Mouse (Mus musculus) embryonic facial prominence, embryonic 14.5 days (tissue): Measurements from ENCODE around the gene Olfr373. TPM values are rescaled to one million over a fixed set of nuclear protein-coding genes. Genes with fewer than 3 reads are reported as not detected.

Experiments used
- ATAC-seq: fragments of 200-750 bp; cut with Nextera tagmentation; 2 replicates; pipeline ENCODE4 v1.8.0; 2017; ENCODE audit warnings: low read depth, moderate number of reproducible peaks, moderate TSS enrichment
- DNase-seq: peaks from one replicate; pipeline ENCODE4 v3.0.0-alpha.2; 2015; ENCODE audit warnings: low spot score
- H3K27ac ChIP-seq: fragments of 300-500 bp; sonication (generic); replicated peaks from 2 replicates; pipeline ENCODE4 v1.5.1; 2014; ENCODE audit warnings: low read depth, mild to moderate bottlenecking, low read length, moderate library complexity
- H3K27me3 ChIP-seq: fragments of 300-500 bp; sonication (generic); replicated peaks from 2 replicates; pipeline ENCODE4 v1.6.1; 2014; ENCODE audit warnings: low read length; ENCODE audit not compliant: control insufficient read depth, insufficient read depth
- H3K36me3 ChIP-seq: fragments of 300-500 bp; sonication (generic); 2 replicates; pipeline ENCODE4 v1.6.1; 2014; ENCODE audit warnings: low read length, mixed read lengths; ENCODE audit not compliant: control insufficient read depth, insufficient read depth
- H3K4me1 ChIP-seq: fragments of 300-500 bp; sonication (generic); 2 replicates; pipeline ENCODE4 v1.6.1; 2014; ENCODE audit warnings: antibody characterized with exemption, low read length; ENCODE audit not compliant: control insufficient read depth, insufficient read depth
- H3K4me2 ChIP-seq: fragments of 300-500 bp; sonication (generic); 2 replicates; pipeline ENCODE4 v1.6.1; 2014; ENCODE audit warnings: low read depth, mild to moderate bottlenecking, low read length, moderate library complexity, mixed read lengths
- H3K4me3 ChIP-seq: fragments of 300-500 bp; sonication (generic); 2 replicates; pipeline ENCODE4 v1.5.1; 2014; ENCODE audit warnings: low read depth, mild to moderate bottlenecking, low read length
- H3K9ac ChIP-seq: fragments of 300-500 bp; sonication (generic); 2 replicates; pipeline ENCODE4 v1.6.1; 2014; ENCODE audit warnings: low read depth, mild to moderate bottlenecking, low read length, moderate library complexity, mixed read lengths
- H3K9me3 ChIP-seq: fragments of 300-500 bp; sonication (generic); 2 replicates; pipeline ENCODE4 v1.6.1; 2016; ENCODE audit warnings: low read length; ENCODE audit not compliant: control insufficient read depth
- WGBS: fragments of 180-500 bp; shearing (Covaris S2); extraction: QIAGEN DNeasy Blood & Tissue Kit; methylation state at CpG from one replicate; pipeline ENCODE4 v1.1.7; 2014; 5-methylcytosine and 5-hydroxymethylcytosine counted together
- polyA plus RNA-seq: library from polyadenylated mRNA; unstranded; fragments of >200 nt; fragmentation: Nextera tagmentation; extraction: Ambion mirVana; gene quantifications from 2 replicates; pipeline ENCODE4 v1.2.1, GENCODE M21; 2014

Olfr373 gene
- polyA plus RNA-seq, 1 experiment from 2014 or later: not detected

GRCm38 (mm10) chr8:72147266-72147665 lies 64.3 kb downstream of the Olfr373 start:
- DNase-seq: no peak
- Histone ChIP-seq H3K4me2 (no peak overlapping the region), H3K36me3 (peaks cover 96% of the 10 kb centered on the region), H3K27ac (no peak overlapping the region), H3K9ac (no peak overlapping the region), H3K4me1 (no peaks in the 10 kb centered on the region), H3K27me3 (no peaks in the 10 kb centered on the region), H3K4me3 (no peak overlapping the region), H3K9me3 (no peaks in the 10 kb centered on the region)
- no peak for ATAC-seq
- 67% methylated on average over 2 of the region's 2 CpGs for WGBS

GRCm38 (mm10) chr8:72149056-72149455 lies 66.1 kb downstream of the Olfr373 start:
- Histone ChIP-seq H3K4me3 (no peak overlapping the region), H3K27ac (no peak overlapping the region), H3K27me3 (no peaks in the 10 kb centered on the region), H3K9me3 (no peaks in the 10 kb centered on the region), H3K4me1 (no peaks in the 10 kb centered on the region), H3K36me3 (peaks cover 95% of the 10 kb centered on the region), H3K4me2 (no peak overlapping the region), H3K9ac (no peak overlapping the region)
- DNase-seq (no peak), ATAC-seq (no peak)
- 95% methylated on average over 1 of the region's 1 CpGs for WGBS

- H3K27ac ChIP-seq: no peak overlapping the region
- H3K4me2 ChIP-seq: no peak overlapping the region
- H3K4me3 ChIP-seq: no peak overlapping the region
- no peaks in the 10 kb centered on the region for H3K4me1 ChIP-seq
- no peaks in the 10 kb centered on the region for H3K9me3 ChIP-seq
- WGBS: 84% methylated on average over 3 of the region's 3 CpGs
- ATAC-seq (no peak), DNase-seq (no peak)
- H3K27me3 ChIP-seq: no peaks in the 10 kb centered on the region
- H3K9ac ChIP-seq: no peak overlapping the region
- peaks cover 76% of the 10 kb centered on the region for H3K36me3 ChIP-seq
These were observed 68.6 kb downstream of the Olfr373 start for GRCm38 (mm10) chr8:72151418-72152078.

Other genes with a start within 250 kb of the Olfr373 start
- 7.1 and 7.9 TPM in 2 replicates for gene Zfp709, start 201.2 kb upstream of the Olfr373 start, polyA plus RNA-seq
- 3.9 and 5.1 TPM in 2 replicates for gene Zfp882, start 174.6 kb upstream of the Olfr373 start, polyA plus RNA-seq
- 18.7 and 20.6 TPM in 2 replicates for gene Zfp617, start 174.5 kb upstream of the Olfr373 start, polyA plus RNA-seq
- 16.2 and 16.7 TPM in 2 replicates for gene Zfp961, start 132.1 kb upstream of the Olfr373 start, polyA plus RNA-seq
- gene Cyp4f18, start 73.6 kb upstream of the Olfr373 start, polyA plus RNA-seq: 1.0 and 1.7 TPM in 2 replicates
- not detected in 2 replicates for gene Olfr372, start 42.0 kb upstream of the Olfr373 start, polyA plus RNA-seq
- gene Olfr374, start 23.9 kb downstream of the Olfr373 start, polyA plus RNA-seq: 0.03 and 0.17 TPM in 2 replicates
- gene Tpm4, start 51.8 kb downstream of the Olfr373 start, polyA plus RNA-seq: 572 and 613 TPM in 2 replicates
- gene Rab8a, start 78.0 kb downstream of the Olfr373 start, polyA plus RNA-seq: 75.2 and 85.1 TPM in 2 replicates
- 0.08 TPM in 1 of 2 replicates, not detected in the other for gene Hsh2d, start 106.5 kb downstream of the Olfr373 start, polyA plus RNA-seq
- 0.39 TPM in 1 of 2 replicates, not detected in the other for gene Cib3, start 129.7 kb downstream of the Olfr373 start, polyA plus RNA-seq
- gene Gm11034, start 130.5 kb downstream of the Olfr373 start, polyA plus RNA-seq: not detected in 2 replicates
- 57.6 and 59.0 TPM in 2 replicates for gene Fam32a, start 136.6 kb downstream of the Olfr373 start, polyA plus RNA-seq
- 85.2 and 107 TPM in 2 replicates for gene Ap1m1, start 156.8 kb downstream of the Olfr373 start, polyA plus RNA-seq
- 23.1 and 26.5 TPM in 2 replicates for gene Gm10282, start 222.1 kb downstream of the Olfr373 start, polyA plus RNA-seq
- gene Klf2, start 235.9 kb downstream of the Olfr373 start, polyA plus RNA-seq: 19.9 and 22.1 TPM in 2 replicates